Mouse (Mus musculus) CD8-positive naive resting alpha-beta T cell, adult 57 days (primary cell): Measurements from ENCODE around the gene Gm20696. TPM values are rescaled to one million over a fixed set of nuclear protein-coding genes. Genes with fewer than 3 reads are reported as not detected.

ENCODE experiments used
- total RNA-seq: library from RNA; stranded (reverse); gene quantifications from one replicate; pipeline ENCODE4 v1.2.4, GENCODE M21; 2023

The Gm20696 gene
- total RNA-seq: 52.8 TPM

DNA sequence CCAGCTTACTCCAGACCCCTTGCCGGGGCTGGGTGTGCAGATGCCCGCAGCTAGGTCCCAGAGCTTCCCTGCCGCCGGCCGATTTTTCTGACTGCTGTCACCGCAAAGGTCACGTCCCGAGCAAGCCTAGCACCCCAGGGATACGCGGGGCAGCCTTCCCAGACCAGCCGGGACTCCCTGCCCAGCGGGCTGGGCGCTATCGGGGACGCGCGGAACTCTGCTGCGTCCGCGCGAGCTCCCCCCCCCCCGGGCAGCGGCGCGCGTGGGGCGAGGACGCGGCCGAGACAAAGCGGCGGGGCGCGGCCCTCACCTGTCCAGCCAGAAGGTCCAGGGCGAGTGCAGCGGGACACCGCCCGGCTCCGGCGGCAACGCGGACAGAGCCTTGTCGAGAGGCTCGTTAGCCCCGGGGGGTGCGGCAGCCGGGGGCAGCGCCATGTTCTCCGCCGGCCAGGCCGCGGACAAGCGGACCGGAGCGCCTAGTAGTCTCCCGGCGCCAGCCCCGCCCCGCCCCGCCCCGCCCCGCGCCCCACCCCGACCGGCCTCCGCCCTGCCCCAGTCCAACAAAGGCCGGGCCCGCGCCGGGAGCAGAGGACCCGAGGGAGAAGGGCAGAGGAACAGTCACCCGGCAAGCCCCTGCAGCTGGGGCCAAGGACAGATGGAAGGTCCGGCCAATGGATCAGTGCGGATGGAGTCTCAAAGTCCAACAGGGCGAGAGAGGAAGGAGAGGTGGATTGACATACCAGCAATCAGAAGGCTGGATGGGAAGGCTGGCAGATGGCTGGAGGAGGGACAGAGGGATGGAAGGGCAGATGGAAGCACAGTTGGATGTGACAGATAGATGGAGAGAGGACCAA is at the start of gene Gm20696, which contains the start of gene Eif4e3:
Gene Gm20696, minus strand, starts transcription at position 480 of the 854 bp plus-strand sequence.
Gene Eif4e3, minus strand, starts transcription at position 454 of the 854 bp plus-strand sequence.

DNA sequence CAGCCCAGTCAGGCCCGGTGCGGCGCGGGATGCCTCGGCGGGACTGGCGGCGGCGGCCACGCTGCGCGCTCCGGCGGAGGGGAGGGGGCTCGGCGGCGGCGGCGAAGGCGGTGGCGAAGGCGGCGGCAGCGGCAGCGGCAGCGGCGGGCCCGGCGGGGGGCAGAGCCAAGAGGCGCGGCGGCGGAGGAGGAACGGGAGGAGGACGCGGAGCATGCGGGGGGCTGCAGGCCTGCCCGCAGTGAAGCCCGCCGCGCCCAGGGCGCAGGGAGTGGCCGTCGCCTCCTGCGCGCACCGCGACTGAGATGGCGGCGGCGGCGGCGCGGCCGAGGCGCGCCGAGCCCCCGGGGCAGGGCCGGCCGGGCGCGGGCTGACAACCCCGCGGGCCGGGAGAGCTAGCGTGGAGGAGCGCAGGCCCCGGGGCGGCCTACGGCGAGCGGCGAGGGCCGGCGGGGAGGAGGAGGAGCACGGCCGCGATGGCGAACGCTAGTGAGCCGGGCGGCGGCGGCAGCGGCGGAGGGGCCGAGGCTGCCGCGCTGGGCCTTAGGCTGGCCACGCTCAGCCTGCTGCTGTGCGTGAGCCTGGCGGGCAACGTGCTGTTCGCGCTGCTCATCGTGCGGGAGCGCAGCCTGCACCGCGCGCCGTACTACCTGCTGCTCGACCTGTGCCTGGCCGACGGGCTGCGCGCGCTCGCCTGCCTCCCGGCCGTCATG is 25.8 kb upstream of the Gm20696 start, which contains the start of gene Gpr27:
Gene Gpr27, plus strand, starts transcription at position 474 of the 710 bp plus-strand sequence.

DNA sequence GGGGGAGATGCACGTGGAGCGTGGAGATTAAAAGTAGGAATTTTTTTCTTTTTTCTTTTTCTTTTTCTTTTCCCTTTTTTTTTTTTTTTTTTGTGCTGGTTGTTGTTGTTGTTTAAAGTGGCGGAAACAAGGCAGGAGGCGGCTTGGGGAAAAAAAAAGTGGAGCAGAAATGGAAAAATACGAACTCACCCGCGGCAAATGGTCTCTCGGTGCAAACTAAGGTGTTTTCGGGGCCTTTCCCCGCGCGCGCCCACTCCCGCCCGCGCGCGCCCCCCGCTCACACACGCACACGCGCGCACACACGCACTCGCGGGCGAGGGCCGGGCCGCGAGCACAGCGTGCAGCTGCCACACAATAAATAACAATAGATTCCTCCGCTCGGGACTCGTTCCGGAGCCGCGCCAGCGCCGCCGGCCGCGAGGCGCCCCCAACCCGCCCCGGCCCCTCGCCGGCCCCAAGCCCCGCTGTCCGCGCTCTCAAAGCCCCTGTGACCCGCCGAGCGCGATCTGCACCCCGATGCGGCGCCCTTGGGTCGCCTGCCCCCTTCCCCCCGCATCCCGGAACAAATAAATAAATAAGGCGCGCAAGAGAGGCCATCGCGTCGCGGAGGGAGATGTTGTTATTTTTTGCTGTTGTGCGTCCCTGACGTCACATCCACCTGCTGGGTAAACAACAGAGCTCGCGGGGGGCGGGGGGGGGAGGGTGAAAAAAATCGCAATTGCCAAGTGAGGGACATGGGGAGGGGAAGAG is 144.1 kb downstream of the Gm20696 start, which contains the start of gene Foxp1:
Gene Foxp1, minus strand, starts transcription at position 363 of the 750 bp plus-strand sequence.

Other genes with a start within 250 kb of the Gm20696 start
- gene Foxp1, start 144.1 kb downstream of the Gm20696 start, total RNA-seq: 719 TPM
- 5.7 TPM for gene Eif4e3, start within 50 bp of the Gm20696 start, total RNA-seq
- gene Gpr27, start 25.9 kb upstream of the Gm20696 start, total RNA-seq: not detected
- gene Prok2, start 59.6 kb upstream of the Gm20696 start, total RNA-seq: not detected